Mouse (Mus musculus): ENCODE results near the gene Jak1. TPM values are rescaled to one million over a fixed set of nuclear protein-coding genes. Genes with fewer than 3 reads are reported as not detected.

Jak1 gene
- polyA plus RNA-seq, 1 experiment from 2014 or later = 46.3 TPM

GRCm38 (mm10) chr4:101143901-101144300 lies 121.2 kb downstream of the Jak1 start:
- Histone ChIP-seq H3K4me1 (replicated peaks; ENCODE audit: control insufficient read depth, insufficient read depth, low read length) (no peaks in the 10 kb centered on the region), H3K27me3 (replicated peaks; ENCODE audit: control insufficient read depth, insufficient read depth, low read length) (no peaks in the 10 kb centered on the region), H3K9ac (ENCODE audit: low read depth, low read length) (no peak overlapping the region), H3K27ac (ENCODE audit: low read depth, low read length) (no peak overlapping the region), H3K9me3 (ENCODE audit: control insufficient read depth) (no peaks in the 10 kb centered on the region), H3K36me3 (ENCODE audit: control insufficient read depth, insufficient read depth) (no peaks in the 10 kb centered on the region; the same call in 1 of the 2 replicates), H3K4me3 (ENCODE audit: low read depth, low read length) (no peak overlapping the region), H3K4me2 (replicated peaks; ENCODE audit: low read depth) (no peak overlapping the region)
- TF ChIP-seq CTCF (IDR thresholded peaks at IDR 0.05; ENCODE audit: low read depth) = no peak
- WGBS = 56% methylated on average over 4 of the region's 4 CpGs
- ATAC-seq = no peak

GRCm38 (mm10) chr4:101141768-101142167 lies 123.3 kb downstream of the Jak1 start:
- no peak for ATAC-seq
- WGBS = 81% methylated on average over 5 of the region's 5 CpGs

GRCm38 (mm10) chr4:101137975-101138374 lies 127.1 kb downstream of the Jak1 start:
- no peak overlapping the region for H3K27ac ChIP-seq (ENCODE audit: low read depth, low read length)
- no peaks in the 10 kb centered on the region for H3K27me3 ChIP-seq (replicated peaks; ENCODE audit: control insufficient read depth, insufficient read depth, low read length)
- no peaks in the 10 kb centered on the region for H3K9me3 ChIP-seq (ENCODE audit: control insufficient read depth)
- no peak for ATAC-seq
- H3K4me1 ChIP-seq (replicated peaks; ENCODE audit: control insufficient read depth, insufficient read depth, low read length) = no peaks in the 10 kb centered on the region
- no peak overlapping the region for H3K4me2 ChIP-seq (replicated peaks; ENCODE audit: low read depth)
- TF ChIP-seq CTCF (IDR thresholded peaks at IDR 0.05; ENCODE audit: low read depth) = no peak
- no peaks in the 10 kb centered on the region for H3K36me3 ChIP-seq (ENCODE audit: control insufficient read depth, insufficient read depth)
- H3K4me3 ChIP-seq (ENCODE audit: low read depth, low read length) = no peak overlapping the region
- H3K9ac ChIP-seq (ENCODE audit: low read depth, low read length) = no peak overlapping the region
- WGBS = 89% methylated on average over 11 of the region's 11 CpGs

More at GRCm38 (mm10) chr4:101141768-101142167, 123.3 kb downstream of the Jak1 start:
- no peaks in the 10 kb centered on the region for H3K4me1 ChIP-seq (replicated peaks; ENCODE audit: control insufficient read depth, insufficient read depth, low read length)
- no peaks in the 10 kb centered on the region for H3K9me3 ChIP-seq (ENCODE audit: control insufficient read depth)
- no peaks in the 10 kb centered on the region for H3K36me3 ChIP-seq (ENCODE audit: control insufficient read depth, insufficient read depth)
- H3K4me2 ChIP-seq (replicated peaks; ENCODE audit: low read depth) = no peak overlapping the region
- no peak overlapping the region for H3K9ac ChIP-seq (ENCODE audit: low read depth, low read length)
- no peak for TF ChIP-seq CTCF (IDR thresholded peaks at IDR 0.05; ENCODE audit: low read depth)
- no peaks in the 10 kb centered on the region for H3K27me3 ChIP-seq (replicated peaks; ENCODE audit: control insufficient read depth, insufficient read depth, low read length)
- H3K27ac ChIP-seq (ENCODE audit: low read depth, low read length) = no peak overlapping the region
- H3K4me3 ChIP-seq (ENCODE audit: low read depth, low read length) = no peak overlapping the region

- Histone ChIP-seq H3K4me3 (ENCODE audit: low read depth, low read length) (no peak overlapping the region), H3K9me3 (ENCODE audit: control insufficient read depth) (no peaks in the 10 kb centered on the region), H3K27me3 (replicated peaks; ENCODE audit: control insufficient read depth, insufficient read depth, low read length) (no peaks in the 10 kb centered on the region), H3K27ac (ENCODE audit: low read depth, low read length) (no peak overlapping the region), H3K9ac (ENCODE audit: low read depth, low read length) (no peak overlapping the region), H3K36me3 (ENCODE audit: control insufficient read depth, insufficient read depth) (no peaks in the 10 kb centered on the region), H3K4me1 (replicated peaks; ENCODE audit: control insufficient read depth, insufficient read depth, low read length) (no peaks in the 10 kb centered on the region), H3K4me2 (replicated peaks; ENCODE audit: low read depth) (no peak overlapping the region)
- WGBS = 94% methylated on average over 14 of the region's 14 CpGs
- no peak for ATAC-seq
- TF ChIP-seq CTCF (IDR thresholded peaks at IDR 0.05; ENCODE audit: low read depth) = no peak
Observed at GRCm38 (mm10) chr4:101135909-101136308, 129.2 kb downstream of the Jak1 start.

GRCm38 (mm10) chr4:101135013-101135412 lies 130.1 kb downstream of the Jak1 start:
- no peaks in the 10 kb centered on the region for H3K36me3 ChIP-seq (ENCODE audit: control insufficient read depth, insufficient read depth)
- H3K9me3 ChIP-seq (ENCODE audit: control insufficient read depth) = no peaks in the 10 kb centered on the region
- H3K9ac ChIP-seq (ENCODE audit: low read depth, low read length) = no peak overlapping the region
- TF ChIP-seq CTCF (IDR thresholded peaks at IDR 0.05; ENCODE audit: low read depth) = no peak
- no peaks in the 10 kb centered on the region for H3K27me3 ChIP-seq (replicated peaks; ENCODE audit: control insufficient read depth, insufficient read depth, low read length)
- H3K4me3 ChIP-seq (ENCODE audit: low read depth, low read length) = no peak overlapping the region
- WGBS = 91% methylated on average over 8 of the region's 8 CpGs
- H3K4me2 ChIP-seq (replicated peaks; ENCODE audit: low read depth) = no peak overlapping the region
- no peaks in the 10 kb centered on the region for H3K4me1 ChIP-seq (replicated peaks; ENCODE audit: control insufficient read depth, insufficient read depth, low read length)
- no peak for ATAC-seq
- H3K27ac ChIP-seq (ENCODE audit: low read depth, low read length) = no peak overlapping the region

GRCm38 (mm10) chr4:101121002-101121401 lies 144.1 kb downstream of the Jak1 start:
- no peaks in the 10 kb centered on the region for H3K27me3 ChIP-seq (replicated peaks; ENCODE audit: control insufficient read depth, insufficient read depth, low read length)
- no peak overlapping the region for H3K4me3 ChIP-seq (ENCODE audit: low read depth, low read length)
- H3K9me3 ChIP-seq (ENCODE audit: control insufficient read depth) = no peaks in the 10 kb centered on the region
- no peak overlapping the region for H3K9ac ChIP-seq (ENCODE audit: low read depth, low read length)
- no peak for TF ChIP-seq CTCF (IDR thresholded peaks at IDR 0.05; ENCODE audit: low read depth)
- H3K36me3 ChIP-seq (ENCODE audit: control insufficient read depth, insufficient read depth) = no peaks in the 10 kb centered on the region
- H3K4me2 ChIP-seq (replicated peaks; ENCODE audit: low read depth) = no peak overlapping the region
- H3K4me1 ChIP-seq (replicated peaks; ENCODE audit: control insufficient read depth, insufficient read depth, low read length) = no peaks in the 10 kb centered on the region
- 72% methylated on average over 7 of the region's 7 CpGs for WGBS
- no peak overlapping the region for H3K27ac ChIP-seq (ENCODE audit: low read depth, low read length)
- ATAC-seq = no peak

GRCm38 (mm10) chr4:101107122-101107521 lies 158.0 kb downstream of the Jak1 start:
- Histone ChIP-seq H3K9me3 (ENCODE audit: control insufficient read depth) (0 out of 2 replicates have a peak, but pooled peaks cover 4% of the 10 kb centered on the region), H3K9ac (ENCODE audit: low read depth, low read length) (no peak overlapping the region), H3K27me3 (replicated peaks; ENCODE audit: control insufficient read depth, insufficient read depth, low read length) (no peaks in the 10 kb centered on the region), H3K36me3 (ENCODE audit: control insufficient read depth, insufficient read depth) (no peaks in the 10 kb centered on the region; the same call in 1 of the 2 replicates), H3K4me3 (ENCODE audit: low read depth, low read length) (no peak overlapping the region), H3K4me2 (replicated peaks; ENCODE audit: low read depth) (no peak overlapping the region), H3K4me1 (replicated peaks; ENCODE audit: control insufficient read depth, insufficient read depth, low read length) (no peaks in the 10 kb centered on the region), H3K27ac (ENCODE audit: low read depth, low read length) (no peak overlapping the region)
- WGBS = 85% methylated on average over 12 of the region's 12 CpGs
- no peak for ATAC-seq
- TF ChIP-seq CTCF (IDR thresholded peaks at IDR 0.05; ENCODE audit: low read depth) = no peak

Other genes with a start within 250 kb of the Jak1 start
- not detected in 2 replicates for gene Gm10577, start 244.6 kb downstream of the Jak1 start, polyA plus RNA-seq (2015; fragmentation: Nextera tagmentation; extraction: Ambion mirVana)
- gene Raver2, start 196.3 kb downstream of the Jak1 start, polyA plus RNA-seq (2015; fragmentation: Nextera tagmentation; extraction: Ambion mirVana) = 3.0 and 3.1 TPM in 2 replicates
- 1.6 and 2.0 TPM in 2 replicates for gene Ak4, start 154.0 kb upstream of the Jak1 start, polyA plus RNA-seq (2015; fragmentation: Nextera tagmentation; extraction: Ambion mirVana)
- 0.98 and 1.2 TPM in 2 replicates for gene Dnajc6, start 231.4 kb upstream of the Jak1 start, polyA plus RNA-seq (2015; fragmentation: Nextera tagmentation; extraction: Ambion mirVana)

All from intestine, postnatal 0 days (tissue).